Mouse (Mus musculus): ENCODE data around the gene Obp1a. TPM values are rescaled to one million over a fixed set of nuclear protein-coding genes. Genes with fewer than 3 reads are reported as not detected.

Obp1a gene
- not detected for polyA plus RNA-seq (2015; fragmentation: Illumina TruSeq; extraction: RNeasy Lipid Tissue Mini Kit (QIAGEN cat#74804); ENCODE audit: insufficient read depth, low replicate concordance)

DNA sequence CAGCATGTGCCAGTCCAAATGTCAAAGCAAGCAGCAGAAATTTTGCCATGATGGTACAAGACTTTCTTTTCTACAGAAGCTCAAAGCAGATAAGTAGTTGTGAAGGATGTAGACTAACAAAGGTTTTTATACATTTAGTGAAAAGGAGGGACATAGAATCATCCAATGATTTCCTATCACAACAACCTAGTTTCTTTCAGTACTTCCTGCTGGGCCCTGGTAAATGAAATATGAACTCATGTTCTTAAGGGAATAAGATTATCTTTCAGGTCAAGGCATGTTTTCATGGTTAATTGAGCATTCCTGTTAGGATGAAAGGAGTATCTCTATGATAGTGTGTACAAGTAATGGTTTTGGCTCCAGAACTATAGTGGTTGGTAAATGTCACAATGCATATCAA is at the start of gene Obp1a:
TSS of gene Obp1a (minus strand) at position 101 of the 400 bp plus-strand sequence.

DNA sequence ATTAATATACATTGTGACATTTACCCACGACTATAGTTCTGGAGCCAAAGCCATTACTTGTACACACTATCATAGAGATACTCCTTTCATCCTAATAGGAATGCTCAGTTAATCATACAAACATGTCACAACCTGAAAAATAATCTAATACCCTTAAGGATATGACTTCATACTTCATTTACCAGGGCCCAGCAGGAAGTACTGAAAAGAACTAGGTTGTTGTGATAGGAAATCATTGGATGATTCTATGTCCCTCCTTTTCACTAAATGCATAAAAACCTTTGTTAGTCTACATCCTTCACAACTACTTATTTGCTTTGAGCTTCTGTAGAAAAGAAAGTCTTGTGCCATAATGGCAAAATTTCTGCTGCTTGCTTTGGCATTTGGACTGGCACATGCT is 34.0 kb upstream of the Obp1a start, which contains the start of gene Gm5938:
TSS of gene Gm5938 (plus strand) at position 301 of the 400 bp plus-strand sequence.

Other genes with a start within 250 kb of the Obp1a start
- not detected for gene Pbsn, start 237.8 kb downstream of the Obp1a start, polyA plus RNA-seq (2015; fragmentation: Illumina TruSeq; extraction: RNeasy Lipid Tissue Mini Kit (QIAGEN cat#74804); ENCODE audit: insufficient read depth, low replicate concordance)
- not detected for gene Gm14744, start 226.6 kb downstream of the Obp1a start, polyA plus RNA-seq (2015; fragmentation: Illumina TruSeq; extraction: RNeasy Lipid Tissue Mini Kit (QIAGEN cat#74804); ENCODE audit: insufficient read depth, low replicate concordance)
- gene 5430402E10Rik, start 166.3 kb downstream of the Obp1a start, polyA plus RNA-seq (2015; fragmentation: Illumina TruSeq; extraction: RNeasy Lipid Tissue Mini Kit (QIAGEN cat#74804); ENCODE audit: insufficient read depth, low replicate concordance) = not detected
- gene Gm5938, start 34.1 kb upstream of the Obp1a start, polyA plus RNA-seq (2015; fragmentation: Illumina TruSeq; extraction: RNeasy Lipid Tissue Mini Kit (QIAGEN cat#74804); ENCODE audit: insufficient read depth, low replicate concordance) = not detected
- not detected for gene Obp1b, start 95.4 kb upstream of the Obp1a start, polyA plus RNA-seq (2015; fragmentation: Illumina TruSeq; extraction: RNeasy Lipid Tissue Mini Kit (QIAGEN cat#74804); ENCODE audit: insufficient read depth, low replicate concordance)
- gene Gm14743, start 154.5 kb upstream of the Obp1a start, polyA plus RNA-seq (2015; fragmentation: Illumina TruSeq; extraction: RNeasy Lipid Tissue Mini Kit (QIAGEN cat#74804); ENCODE audit: insufficient read depth, low replicate concordance) = not detected

Measured in spleen, adult 10 weeks (tissue).